Mouse (Mus musculus) heart, embryonic 11.5 days (tissue): Measurements from ENCODE around the gene Cyp2w1. TPM values are rescaled to one million over a fixed set of nuclear protein-coding genes. Genes with fewer than 3 reads are reported as not detected.

ENCODE experiments used
- ATAC-seq: fragments of 200-750 bp; cut with Nextera tagmentation; replicated peaks from 2 replicates; pipeline ENCODE4 v1.8.0; 2017; ENCODE audit warnings: moderate library complexity; ENCODE audit not compliant: insufficient number of reproducible peaks, low FRiP score, low TSS enrichment
- H3K27ac ChIP-seq: fragments of 300-500 bp; sonication (generic); 2 replicates; pipeline ENCODE4 v1.5.1; 2014; ENCODE audit warnings: mild to moderate bottlenecking, low read depth, low read length
- H3K27me3 ChIP-seq: fragments of 300-500 bp; sonication (generic); 2 replicates; pipeline ENCODE4 v1.6.1; 2014; ENCODE audit warnings: mild to moderate bottlenecking, low read length, mixed read lengths; ENCODE audit not compliant: control insufficient read depth, insufficient read depth
- H3K36me3 ChIP-seq: fragments of 300-500 bp; sonication (generic); 2 replicates; pipeline ENCODE4 v1.6.1; 2014; ENCODE audit warnings: mild to moderate bottlenecking, low read length, moderate library complexity, mixed read lengths; ENCODE audit not compliant: control insufficient read depth, insufficient read depth
- H3K4me1 ChIP-seq: fragments of 300-500 bp; sonication (generic); 2 replicates; pipeline ENCODE4 v1.6.1; 2014; ENCODE audit warnings: low read length; ENCODE audit not compliant: control insufficient read depth, insufficient read depth
- H3K4me2 ChIP-seq: fragments of 300-500 bp; sonication (generic); 2 replicates; pipeline ENCODE4 v1.6.1; 2014; ENCODE audit warnings: mild to moderate bottlenecking, moderate library complexity
- H3K4me3 ChIP-seq: fragments of 300-500 bp; sonication (generic); 2 replicates; pipeline ENCODE4 v1.5.1; 2014; ENCODE audit warnings: low read depth, low read length
- H3K9ac ChIP-seq: fragments of 300-500 bp; sonication (generic); 2 replicates; pipeline ENCODE4 v1.6.1; 2014; ENCODE audit warnings: mild to moderate bottlenecking, low read depth, low read length, moderate library complexity
- H3K9me3 ChIP-seq: fragments of 300-500 bp; sonication (generic); replicated peaks from 2 replicates; pipeline ENCODE4 v1.6.1; 2016; ENCODE audit warnings: low read length; ENCODE audit not compliant: control insufficient read depth
- WGBS: fragments of 180-500 bp; shearing (Covaris S2); extraction: QIAGEN DNeasy Blood & Tissue Kit; methylation state at CpG from one replicate; pipeline ENCODE4 v1.1.7; 2014; ENCODE audit not compliant: insufficient replicate concordance; 5-methylcytosine and 5-hydroxymethylcytosine counted together
- polyA plus RNA-seq: library from polyadenylated mRNA; unstranded; fragments of >200 nt; fragmentation: Nextera tagmentation; extraction: Ambion mirVana; gene quantifications from 2 replicates; pipeline ENCODE4 v1.2.1, GENCODE M21; 2014

The Cyp2w1 gene
- polyA plus RNA-seq, 1 experiment from 2014 or later: not detected

DNA sequence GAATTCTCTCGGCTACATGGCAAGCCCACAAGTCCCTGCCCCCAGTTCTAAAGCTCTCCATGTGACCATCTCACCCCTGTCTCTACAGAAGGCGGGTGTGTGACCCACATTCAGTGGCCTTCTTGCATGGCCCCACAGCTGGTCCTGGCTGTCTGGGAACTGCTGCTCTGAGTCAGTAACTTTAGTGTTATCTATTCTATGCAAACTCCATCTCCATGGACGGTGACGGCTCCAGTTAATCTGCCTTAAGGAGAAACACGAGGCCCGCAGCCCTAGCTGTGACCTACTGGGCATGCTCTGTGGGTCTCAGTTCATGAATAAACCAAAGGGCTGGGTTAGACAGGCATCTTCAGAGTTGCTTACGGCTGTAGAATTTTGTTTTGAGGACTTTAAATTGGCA is 42.0 kb downstream of the Cyp2w1 start:
- Histone ChIP-seq H3K4me2 (no peak overlapping the region), H3K36me3 (no peaks in the 10 kb centered on the region), H3K27ac (no peak overlapping the region), H3K4me1 (peaks cover 30% of the 10 kb centered on the region), H3K27me3 (no peaks in the 10 kb centered on the region), H3K9me3 (no peaks in the 10 kb centered on the region), H3K4me3 (no peak overlapping the region), H3K9ac (no peak overlapping the region)
- 58% methylated on average over 7 of the region's 7 CpGs for WGBS
- ATAC-seq: no peak

DNA sequence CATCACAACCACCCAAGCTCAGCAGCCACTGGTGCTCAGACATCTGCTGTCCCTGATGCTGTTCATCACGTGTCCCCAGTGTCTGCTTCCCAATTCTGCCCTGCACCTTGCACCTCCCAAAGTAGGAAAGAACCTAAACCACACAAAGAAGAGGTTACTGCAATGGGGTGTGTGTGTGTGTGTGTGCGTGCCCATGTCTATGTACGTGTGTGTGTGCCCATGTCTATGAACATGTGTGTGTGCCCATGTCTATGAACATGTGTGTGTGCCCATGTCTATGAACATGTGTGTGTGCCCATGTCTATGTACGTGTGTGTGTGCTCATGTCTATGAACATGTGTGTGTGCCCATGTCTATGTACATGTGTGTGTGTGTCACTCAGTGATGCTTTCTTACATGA is 43.1 kb downstream of the Cyp2w1 start:
- Histone ChIP-seq H3K4me3 (no peak overlapping the region), H3K4me2 (no peak overlapping the region), H3K4me1 (peaks cover 24% of the 10 kb centered on the region), H3K9ac (no peak overlapping the region), H3K27ac (no peak overlapping the region), H3K9me3 (no peaks in the 10 kb centered on the region), H3K36me3 (no peaks in the 10 kb centered on the region), H3K27me3 (no peaks in the 10 kb centered on the region)
- no peak for ATAC-seq
- 90% methylated on average over 4 of the region's 4 CpGs for WGBS

DNA sequence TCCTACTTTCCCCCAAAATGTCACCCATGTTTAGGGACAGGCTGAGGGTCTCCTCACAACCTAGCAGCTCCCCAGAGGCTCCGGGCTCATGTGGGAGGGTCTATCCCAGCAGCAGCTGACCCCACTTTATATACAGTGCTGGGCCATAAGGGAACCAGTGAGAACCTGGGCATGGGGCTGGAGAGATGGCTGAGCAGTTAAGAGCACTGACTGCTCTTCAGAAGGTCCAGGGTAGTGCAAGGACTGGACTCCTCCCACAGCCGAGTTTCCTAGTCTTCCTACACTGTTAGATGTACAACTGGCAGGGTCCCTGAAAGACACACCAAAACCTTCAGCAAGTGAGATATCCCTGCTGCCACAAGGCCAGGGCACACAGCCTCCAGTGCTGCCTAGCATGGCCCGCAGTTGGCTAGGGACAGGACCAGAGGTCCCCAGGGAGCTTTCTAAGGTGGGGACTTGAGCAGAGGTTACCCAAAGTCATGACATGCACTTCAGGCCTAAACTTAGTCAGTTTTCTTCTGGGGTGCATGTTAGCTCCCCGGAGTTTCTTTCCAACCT is 45.0 kb downstream of the Cyp2w1 start:
- peaks cover 15% of the 10 kb centered on the region for H3K4me1 ChIP-seq
- H3K4me3 ChIP-seq: no peak overlapping the region
- ATAC-seq: no peak
- no peak overlapping the region for H3K4me2 ChIP-seq
- no peak overlapping the region for H3K9ac ChIP-seq
- H3K9me3 ChIP-seq: no peaks in the 10 kb centered on the region
- H3K36me3 ChIP-seq: no peaks in the 10 kb centered on the region
- 81% methylated on average over 4 of the region's 4 CpGs for WGBS
- H3K27ac ChIP-seq: no peak overlapping the region
- no peaks in the 10 kb centered on the region for H3K27me3 ChIP-seq

DNA sequence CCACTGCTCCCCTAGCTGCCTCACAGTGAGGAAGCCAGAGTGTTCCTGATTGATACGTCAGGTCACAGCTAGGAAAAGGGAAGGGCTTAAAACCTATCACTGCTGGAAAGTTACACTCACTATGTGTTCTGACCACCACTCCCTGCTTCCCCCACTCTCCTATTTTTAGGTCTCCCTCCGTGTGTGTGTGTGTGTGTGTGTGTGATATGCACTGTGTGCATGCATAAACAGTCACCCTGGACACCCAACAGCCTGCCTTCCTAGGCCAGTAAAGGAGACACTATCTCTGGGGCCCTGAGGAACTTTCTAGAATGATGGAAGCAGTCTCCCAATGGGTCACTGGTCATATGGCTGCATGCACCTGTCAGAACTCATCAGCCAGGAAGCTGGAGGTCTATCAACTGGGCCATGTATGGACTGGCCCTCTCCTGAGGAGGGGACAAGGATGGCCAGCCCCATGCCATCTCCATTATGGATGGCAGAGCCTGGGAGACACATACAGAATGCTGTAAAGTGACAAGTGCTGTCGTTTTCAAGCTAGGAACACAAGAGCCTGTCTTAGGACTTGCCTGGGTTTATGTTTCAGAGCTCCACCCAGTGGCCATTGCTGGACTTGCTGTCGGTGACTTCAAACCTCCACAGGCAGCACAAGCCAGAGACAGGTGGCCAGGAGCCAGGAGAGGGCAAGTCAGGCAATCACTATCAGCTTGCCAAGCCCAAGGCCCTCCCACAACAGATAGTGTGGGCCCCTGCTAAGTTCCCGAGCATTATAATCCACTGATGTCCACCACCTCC is 45.7 kb downstream of the Cyp2w1 start:
- Histone ChIP-seq H3K4me3 (no peak overlapping the region), H3K27me3 (no peaks in the 10 kb centered on the region), H3K9me3 (no peaks in the 10 kb centered on the region), H3K27ac (no peak overlapping the region), H3K36me3 (no peaks in the 10 kb centered on the region), H3K9ac (no peak overlapping the region), H3K4me2 (no peak overlapping the region), H3K4me1 (peaks cover 15% of the 10 kb centered on the region)
- peak; percentile 39; the same call in 1 of the 2 replicates for ATAC-seq
- WGBS: 20% methylated on average over 5 of the region's 5 CpGs

DNA sequence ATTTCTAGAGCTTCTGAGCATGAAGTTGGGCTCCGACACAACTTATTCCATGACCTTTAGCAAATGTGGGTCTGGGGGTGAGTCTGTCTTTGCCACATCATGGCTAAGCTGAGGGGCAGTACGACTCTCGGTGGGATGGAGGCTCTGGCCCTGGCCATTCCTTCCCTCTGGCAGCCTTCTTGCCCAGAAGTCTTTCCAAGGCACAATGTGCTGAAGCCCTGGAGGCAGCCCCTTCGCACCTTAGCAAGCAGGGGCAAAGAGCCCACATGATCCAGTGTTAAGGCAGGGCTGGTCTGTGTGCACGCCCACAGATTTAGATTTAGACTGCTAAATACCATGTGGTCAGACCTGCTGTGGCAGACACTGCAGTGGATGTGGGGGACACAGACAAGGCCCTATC is 46.4 kb downstream of the Cyp2w1 start:
- ATAC-seq: no peak

DNA sequence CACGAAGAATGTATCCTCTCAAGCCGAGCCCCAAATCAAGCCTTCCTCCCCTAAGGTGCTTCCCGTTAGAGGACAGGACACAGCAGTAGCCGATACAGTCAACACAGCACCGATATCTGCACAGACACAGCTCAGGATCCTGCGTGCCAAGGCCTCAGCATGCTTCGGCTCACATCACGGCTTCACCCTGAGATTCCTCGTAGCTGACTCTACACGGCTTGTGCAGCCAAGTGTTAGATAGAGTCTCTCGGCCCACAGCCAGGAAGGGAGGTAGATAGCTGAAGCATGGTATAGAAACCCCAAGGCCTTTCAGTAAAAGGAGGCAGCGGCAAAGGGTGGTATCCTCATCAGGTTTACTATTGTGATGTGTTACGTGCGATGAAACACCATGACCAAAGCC is 47.6 kb downstream of the Cyp2w1 start:
- 79% methylated on average over 14 of the region's 14 CpGs for WGBS
- Histone ChIP-seq H3K27ac (no peak overlapping the region), H3K4me1 (peaks cover 20% of the 10 kb centered on the region), H3K9me3 (no peaks in the 10 kb centered on the region), H3K4me2 (no peak overlapping the region), H3K4me3 (no peak overlapping the region), H3K36me3 (no peaks in the 10 kb centered on the region), H3K27me3 (no peaks in the 10 kb centered on the region), H3K9ac (no peak overlapping the region)
- ATAC-seq: no peak

More for the DNA sequence above, 46.4 kb downstream of the Cyp2w1 start:
- Histone ChIP-seq H3K27me3 (no peaks in the 10 kb centered on the region), H3K36me3 (no peaks in the 10 kb centered on the region), H3K4me3 (no peak overlapping the region), H3K9me3 (no peaks in the 10 kb centered on the region), H3K4me1 (peaks cover 15% of the 10 kb centered on the region), H3K4me2 (no peak overlapping the region), H3K9ac (no peak overlapping the region), H3K27ac (no peak overlapping the region)
- WGBS: 72% methylated on average over 5 of the region's 5 CpGs

DNA sequence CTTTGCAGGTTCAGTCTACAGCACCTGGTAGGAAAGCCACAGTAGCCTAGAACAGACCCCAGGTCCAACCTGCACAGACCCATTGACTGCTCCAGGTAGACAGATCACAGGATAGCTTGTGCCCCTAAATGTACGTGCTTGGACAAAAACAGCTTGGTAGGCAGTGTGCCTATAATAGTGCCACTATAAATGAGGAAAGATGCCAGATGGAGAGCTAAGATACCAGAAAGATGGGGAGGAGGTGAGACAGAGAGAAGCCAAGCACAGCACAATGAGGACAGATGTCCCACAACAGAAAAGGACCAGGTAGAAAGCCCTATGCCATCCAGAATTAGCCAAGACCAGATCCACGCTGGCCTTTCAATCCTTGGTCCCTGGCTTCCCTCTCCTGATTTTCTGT is 49.7 kb downstream of the Cyp2w1 start:
- no peak for ATAC-seq
- H3K27ac ChIP-seq: no peak overlapping the region
- WGBS: 88% methylated on average over 2 of the region's 2 CpGs
- no peak overlapping the region for H3K9ac ChIP-seq
- H3K4me3 ChIP-seq: no peak overlapping the region
- no peak overlapping the region for H3K4me2 ChIP-seq
- H3K9me3 ChIP-seq: no peaks in the 10 kb centered on the region
- no peaks in the 10 kb centered on the region for H3K36me3 ChIP-seq
- H3K4me1 ChIP-seq: peaks cover 27% of the 10 kb centered on the region
- H3K27me3 ChIP-seq: no peaks in the 10 kb centered on the region

DNA sequence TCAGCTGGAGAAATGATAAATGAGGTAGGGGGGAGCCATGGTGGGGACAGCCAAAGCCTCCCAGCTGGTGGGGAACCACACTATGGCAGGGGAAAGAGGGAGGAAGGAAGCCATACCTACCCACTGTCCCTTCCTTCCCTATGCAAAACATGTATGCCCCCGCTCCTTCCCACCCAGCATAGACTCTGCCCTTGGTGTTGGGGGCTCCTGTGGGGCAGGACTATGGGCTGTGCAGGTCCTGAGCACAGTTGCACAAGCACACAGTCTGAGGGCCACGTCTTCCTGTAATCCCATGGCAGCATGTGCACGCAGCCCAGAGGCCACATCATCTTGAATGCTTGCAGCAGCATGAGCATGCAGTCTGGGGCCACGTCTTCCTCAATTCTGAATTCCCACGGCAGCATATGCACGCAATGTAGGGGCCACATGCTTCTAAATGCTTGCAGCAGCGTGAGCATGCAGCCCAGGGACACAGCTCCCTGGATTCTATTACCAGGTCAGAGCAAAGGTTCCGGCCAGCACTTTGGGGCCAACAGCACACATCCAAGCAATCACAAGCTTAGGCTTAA is 51.4 kb downstream of the Cyp2w1 start:
- ATAC-seq: no peak
- no peak overlapping the region for H3K27ac ChIP-seq
- no peak overlapping the region for H3K4me3 ChIP-seq
- no peak overlapping the region for H3K4me2 ChIP-seq
- peaks cover 14% of the 10 kb centered on the region for H3K4me1 ChIP-seq
- no peak overlapping the region for H3K9ac ChIP-seq
- H3K36me3 ChIP-seq: no peaks in the 10 kb centered on the region
- H3K9me3 ChIP-seq: no peaks in the 10 kb centered on the region
- H3K27me3 ChIP-seq: no peaks in the 10 kb centered on the region
- WGBS: 85% methylated on average over 8 of the region's 8 CpGs
